11 mouse cellular contexts compared by ENCODE assay signal in genomic region chr2:76088413-76088812, GRCm38 (mm10).
A peak's percentile ranks its signal among the peaks of the same experiment; 100 is the strongest.
DNase-seq lines count a peak whose midpoint lies in the region; ATAC-seq lines count a peak whose summit lies in the region.
"Had no signal": no experiment of that assay in that cellular context is flagged by ENCODE, and none has a peak within 500 bp of the region (broad histone marks: within the 10 kb centered on the region; RNA-seq: fewer than 3 reads in every experiment).

No protein-coding gene starts in this region.

- 68% methylated on average over 5 of the region's 5 CpGs for WGBS in liver, embryonic 11.5 days
- 53% methylated on average over 5 of the region's 5 CpGs for WGBS in intestine, embryonic 16.5 days
- WGBS in stomach, embryonic 14.5 days: 38% methylated on average over 5 of the region's 5 CpGs

- intact Hi-C loops in gastrocnemius, postnatal 36 days (cut with DNase I): no loop called here

- no peaks in the 10 kb centered on the region for H3K36me3 ChIP-seq in liver, embryonic 11.5 days (ENCODE audit: control insufficient read depth, insufficient read depth, low read length)
- no peaks in the 10 kb centered on the region for H3K36me3 ChIP-seq in intestine, embryonic 16.5 days (ENCODE audit: control insufficient read depth, insufficient read depth, low read length)
- H3K36me3 ChIP-seq in stomach, embryonic 14.5 days (ENCODE audit: control insufficient read depth, insufficient read depth, low read length): no peaks in the 10 kb centered on the region
- H3K36me3 ChIP-seq: limb, embryonic 15.5 days had no signal

- H3K4me3 ChIP-seq in liver, embryonic 11.5 days (ENCODE audit: low read depth, low read length): no peak overlapping the region
- no peak overlapping the region for H3K4me3 ChIP-seq in intestine, embryonic 16.5 days (ENCODE audit: low read length)
- H3K4me3 ChIP-seq in stomach, embryonic 14.5 days (ENCODE audit: low read depth, low read length): no peak overlapping the region
- H3K4me3 ChIP-seq: limb, embryonic 15.5 days had no signal

- peak; percentile 12 for DNase-seq in gastrocnemius, postnatal 25 days
- DNase-seq in gastrocnemius, postnatal 36 days: no peak
- DNase-seq in liver: peak; percentile 18
- no peak for DNase-seq in liver, embryonic 11.5 days (ENCODE audit: low spot score)
- DNase-seq in right cerebral cortex, adult 2 months (ENCODE audit: low spot score in 2 of 2): no peak
- no peak for DNase-seq in right cerebral cortex, postnatal 36 days (ENCODE audit: low spot score in 2 of 2)

- H3K9me3 ChIP-seq in liver, embryonic 11.5 days (ENCODE audit: control insufficient read depth, low read length): no peaks in the 10 kb centered on the region
- no peaks in the 10 kb centered on the region for H3K9me3 ChIP-seq in intestine, embryonic 16.5 days (ENCODE audit: control insufficient read depth, low read length)
- H3K9me3 ChIP-seq in stomach, embryonic 14.5 days (ENCODE audit: control insufficient read depth, low read depth, low read length): no peaks in the 10 kb centered on the region
- H3K9me3 ChIP-seq: limb, embryonic 15.5 days had no signal

- no peak overlapping the region for H3K9ac ChIP-seq in liver, embryonic 11.5 days (ENCODE audit: low read depth, low read length)
- H3K9ac ChIP-seq in intestine, embryonic 16.5 days (ENCODE audit: low read depth, low read length): no peak overlapping the region
- no peak overlapping the region for H3K9ac ChIP-seq in stomach, embryonic 14.5 days (replicated peaks; ENCODE audit: low read depth, low read length)
- H3K9ac ChIP-seq: limb, embryonic 15.5 days had no signal

- no peak overlapping the region for H3K27ac ChIP-seq in liver, embryonic 11.5 days (ENCODE audit: low read depth, low read length)
- peak overlapping the region; percentile 67 for H3K27ac ChIP-seq in intestine, embryonic 16.5 days (ENCODE audit: low read length)
- H3K27ac ChIP-seq in stomach, embryonic 14.5 days (ENCODE audit: low read length): peak overlapping the region; percentile 84
- H3K27ac ChIP-seq: limb, embryonic 15.5 days had no signal

- no peaks in the 10 kb centered on the region for H3K27me3 ChIP-seq in liver, embryonic 11.5 days (replicated peaks; ENCODE audit: control insufficient read depth, insufficient read depth, low read length)
- H3K27me3 ChIP-seq in intestine, embryonic 16.5 days (replicated peaks; ENCODE audit: control insufficient read depth, insufficient read depth, low read length): no peaks in the 10 kb centered on the region
- no peaks in the 10 kb centered on the region for H3K27me3 ChIP-seq in stomach, embryonic 14.5 days (ENCODE audit: control insufficient read depth, insufficient read depth, low read length)

- no peak for ATAC-seq in liver, embryonic 11.5 days (replicated peaks; ENCODE audit: low FRiP score)
- no peak for ATAC-seq in intestine, embryonic 16.5 days
- ATAC-seq in stomach, embryonic 14.5 days (ENCODE audit: insufficient number of reproducible peaks, insufficient read depth, low FRiP score, low read depth): no peak
- ATAC-seq: forebrain, embryonic 14.5 days; midbrain, embryonic 16.5 days had no signal

- no peak overlapping the region for H3K4me2 ChIP-seq in liver, embryonic 11.5 days
- no peak overlapping the region for H3K4me2 ChIP-seq in intestine, embryonic 16.5 days (ENCODE audit: low read depth, low read length)
- H3K4me2 ChIP-seq in stomach, embryonic 14.5 days (replicated peaks; ENCODE audit: low read depth, low read length): no peak overlapping the region
- H3K4me2 ChIP-seq: limb, embryonic 15.5 days had no signal

- H3K4me1 ChIP-seq in liver, embryonic 11.5 days (replicated peaks; ENCODE audit: control insufficient read depth, insufficient read depth, low read length): no peaks in the 10 kb centered on the region
- no peaks in the 10 kb centered on the region for H3K4me1 ChIP-seq in intestine, embryonic 16.5 days (ENCODE audit: control insufficient read depth, insufficient read depth, low read length)
- peaks cover 9% of the 10 kb centered on the region for H3K4me1 ChIP-seq in stomach, embryonic 14.5 days (ENCODE audit: control insufficient read depth, insufficient read depth, low read length)

Comparison
In these comparisons a context has a peak if more than half of its experiments do, and no peak if none do; other contexts are left out.
1. DNase-seq: peak in gastrocnemius, postnatal 25 days (single experiment) and liver (single experiment); none in gastrocnemius, postnatal 36 days (0 of 2), liver, embryonic 11.5 days (single experiment), right cerebral cortex, adult 2 months (0 of 2) and right cerebral cortex, postnatal 36 days (0 of 2).